Mouse (Mus musculus) bone marrow macrophage, adult 2 months (primary cell): ENCODE data around the gene Tmprss11f. TPM values are rescaled to one million over a fixed set of nuclear protein-coding genes. Genes with fewer than 3 reads are reported as not detected.
"Not testable (repeated sequence)": the region's sequence is repeated elsewhere in the genome, so short reads cannot be mapped to it uniquely, and the experiment has no call there.

Source experiments
- H3K27ac ChIP-seq: 2 replicates; pipeline ENCODE4 v1.5.1; 2012; ENCODE audit warnings: low read depth, low read length; ENCODE audit not compliant: insufficient read depth
- H3K4me1 ChIP-seq: 2 replicates; pipeline ENCODE4 v1.6.1; 2012; ENCODE audit warnings: low read length; ENCODE audit not compliant: control insufficient read depth, insufficient read depth
- H3K4me3 ChIP-seq: 2 replicates; pipeline ENCODE4 v1.5.1; 2012; ENCODE audit warnings: mild to moderate bottlenecking, low read length, moderate library complexity; ENCODE audit not compliant: insufficient read depth
- CTCF ChIP-seq: IDR thresholded peaks from 2 replicates; pipeline ENCODE4 v1.5.1; 2012; ENCODE audit warnings: low read depth, mild to moderate bottlenecking, low read length, moderate library complexity
- POLR2A ChIP-seq: IDR thresholded peaks from 2 replicates; pipeline ENCODE4 v1.6.1; 2012; ENCODE audit warnings: mild to moderate bottlenecking, low read depth, low read length, borderline replicate concordance
- polyA plus RNA-seq: library from polyadenylated mRNA; stranded (reverse); fragments of >200 nt; gene quantifications from 2 replicates; pipeline ENCODE4 v1.2.4, GENCODE M21; 2012; ENCODE audit not compliant: missing spikeins, insufficient read depth, insufficient read length

Tmprss11f gene
- not detected in 2 replicates for polyA plus RNA-seq

- Histone ChIP-seq H3K4me1 (no peaks in the 10 kb centered on the region), H3K27ac (no peak within 1 kb of the TSS), H3K4me3 (no peak within 1 kb of the TSS)
- TF ChIP-seq POLR2A (no peak), CTCF (no peak)
Measured at GRCm38 (mm10) chr5:86632324-86632723, at the start of gene Tmprss11f. Gene Tmprss11f, minus strand, starts transcription at chr5:86632424.

- H3K4me3 ChIP-seq, result no peak within 1 kb of the TSS
- no peak for TF ChIP-seq CTCF
- no peak for TF ChIP-seq POLR2A
- H3K27ac ChIP-seq, result no peak within 1 kb of the TSS
- H3K4me1 ChIP-seq, result no peaks in the 10 kb centered on the region
Measured at GRCm38 (mm10) chr5:86676262-86676661, 44.0 kb upstream of the Tmprss11f start, which contains the start of gene Tmprss11b. Gene Tmprss11b, minus strand, starts transcription at chr5:86676362.

- not testable (repeated sequence) for H3K27ac ChIP-seq, H3K4me3 ChIP-seq, H3K4me1 ChIP-seq
Measured at GRCm38 (mm10) chr5:86649185-86649584, 17.0 kb upstream of the Tmprss11f start.

GRCm38 (mm10) chr5:86640795-86641194, 8.6 kb upstream of the Tmprss11f start:
- no peak overlapping the region for H3K4me3 ChIP-seq
- H3K4me1 ChIP-seq, result no peaks in the 10 kb centered on the region
- no peak for TF ChIP-seq CTCF
- TF ChIP-seq POLR2A, result no peak
- no peak overlapping the region for H3K27ac ChIP-seq

- no peak overlapping the region for H3K27ac ChIP-seq
- H3K4me3 ChIP-seq, result no peak overlapping the region
- no peaks in the 10 kb centered on the region for H3K4me1 ChIP-seq
- no peak for TF ChIP-seq POLR2A
- no peak for TF ChIP-seq CTCF
Measured at GRCm38 (mm10) chr5:86630700-86631099, 1.5 kb downstream of the Tmprss11f start.

- Histone ChIP-seq H3K4me1 (no peaks in the 10 kb centered on the region), H3K27ac (no peak overlapping the region), H3K4me3 (no peak overlapping the region)
- TF ChIP-seq CTCF, result no peak
- TF ChIP-seq POLR2A, result no peak
Measured at GRCm38 (mm10) chr5:86621778-86622177, 10.4 kb downstream of the Tmprss11f start.

GRCm38 (mm10) chr5:86585896-86586295, 46.3 kb downstream of the Tmprss11f start:
- H3K4me1 ChIP-seq, result no peaks in the 10 kb centered on the region
- no peak overlapping the region for H3K4me3 ChIP-seq
- TF ChIP-seq POLR2A, result no peak
- TF ChIP-seq CTCF, result no peak
- H3K27ac ChIP-seq, result no peak overlapping the region

- no peaks in the 10 kb centered on the region for H3K4me1 ChIP-seq
- no peak overlapping the region for H3K4me3 ChIP-seq
- no peak overlapping the region for H3K27ac ChIP-seq
- TF ChIP-seq POLR2A (no peak), CTCF (no peak)
Measured at GRCm38 (mm10) chr5:86582618-86583017, 49.6 kb downstream of the Tmprss11f start.

GRCm38 (mm10) chr5:86581998-86582397, 50.2 kb downstream of the Tmprss11f start:
- Histone ChIP-seq H3K4me3 (no peak overlapping the region), H3K4me1 (no peaks in the 10 kb centered on the region), H3K27ac (no peak overlapping the region)
- TF ChIP-seq CTCF (no peak), POLR2A (no peak)

GRCm38 (mm10) chr5:86578761-86579160, 53.5 kb downstream of the Tmprss11f start:
- H3K4me1 ChIP-seq, H3K4me3 ChIP-seq, H3K27ac ChIP-seq: not testable (repeated sequence)

- Histone ChIP-seq H3K4me3 (no peak overlapping the region), H3K27ac (no peak overlapping the region), H3K4me1 (no peaks in the 10 kb centered on the region)
- TF ChIP-seq POLR2A, result no peak
- TF ChIP-seq CTCF, result no peak
Measured at GRCm38 (mm10) chr5:86546693-86547092, 85.5 kb downstream of the Tmprss11f start.
